Mouse (Mus musculus) heart, embryonic 14.5 days (tissue): ENCODE measurements around the gene Ppa2. TPM values are rescaled to one million over a fixed set of nuclear protein-coding genes. Genes with fewer than 3 reads are reported as not detected.

Experiments used
- ATAC-seq: fragments of 200-750 bp; cut with Nextera tagmentation; 2 replicates; pipeline ENCODE4 v1.8.0; 2017; ENCODE audit warnings: low read depth, moderate TSS enrichment; ENCODE audit not compliant: insufficient number of reproducible peaks, insufficient read depth, low FRiP score
- H3K27ac ChIP-seq, 2 experiments: fragments of 200-500 bp in 1 of 2; fragments of 300-500 bp in 1 of 2; sonication (generic) in 1 of 2; replicated peaks in 1 of 2; 2 replicates each; pipeline ENCODE4 v1.5.1; 2012 to 2014; ENCODE audit warnings: low read depth in 2 of 2, low read length in 2 of 2, control low read depth in 1 of 2, mild to moderate bottlenecking in 1 of 2, mixed read lengths in 1 of 2; ENCODE audit not compliant: control insufficient read depth in 1 of 2, insufficient read depth in 1 of 2
- H3K27me3 ChIP-seq: fragments of 300-500 bp; sonication (generic); 2 replicates; pipeline ENCODE4 v1.6.1; 2014; ENCODE audit warnings: mild to moderate bottlenecking, low read length, control low read depth; ENCODE audit not compliant: control insufficient read depth, insufficient read depth
- H3K36me3 ChIP-seq: fragments of 300-500 bp; sonication (generic); 2 replicates; pipeline ENCODE4 v1.6.1; 2014; ENCODE audit warnings: mild to moderate bottlenecking, control low read depth, low read length, mixed read lengths; ENCODE audit not compliant: control insufficient read depth, insufficient read depth
- H3K4me1 ChIP-seq, 2 experiments: fragments of 200-500 bp in 1 of 2; fragments of 300-500 bp in 1 of 2; sonication (generic) in 1 of 2; 2 replicates each; pipeline ENCODE4 v1.6.1; 2012 to 2014; ENCODE audit warnings: low read length in 2 of 2, control low read depth in 1 of 2, mixed read lengths in 1 of 2; ENCODE audit not compliant: control insufficient read depth in 2 of 2, insufficient read depth in 2 of 2
- H3K4me2 ChIP-seq: fragments of 300-500 bp; sonication (generic); 2 replicates; pipeline ENCODE4 v1.6.1; 2014; ENCODE audit warnings: mild to moderate bottlenecking, low read length
- H3K4me3 ChIP-seq, 2 experiments: fragments of 200-500 bp in 1 of 2; fragments of 300-500 bp in 1 of 2; sonication (generic) in 1 of 2; 2 replicates each; pipeline ENCODE4 v1.5.1; 2012 to 2014; ENCODE audit warnings: low read length in 2 of 2, mild to moderate bottlenecking in 2 of 2, control low read depth in 1 of 2, low read depth in 1 of 2, moderate library complexity in 1 of 2; ENCODE audit not compliant: control insufficient read depth in 1 of 2, insufficient read depth in 1 of 2
- H3K9ac ChIP-seq: fragments of 300-500 bp; sonication (generic); 2 replicates; pipeline ENCODE4 v1.6.1; 2014; ENCODE audit warnings: mild to moderate bottlenecking, low read length
- H3K9me3 ChIP-seq: fragments of 300-500 bp; sonication (generic); 2 replicates; pipeline ENCODE4 v1.6.1; 2016; ENCODE audit warnings: low read length, control low read depth; ENCODE audit not compliant: control insufficient read depth
- WGBS: fragments of 180-500 bp; shearing (Covaris S2); extraction: QIAGEN DNeasy Blood & Tissue Kit; methylation state at CpG from one replicate; pipeline ENCODE4 v1.1.7; 2014; 5-methylcytosine and 5-hydroxymethylcytosine counted together
- polyA plus RNA-seq: library from polyadenylated mRNA; unstranded; fragments of >200 nt; fragmentation: Nextera tagmentation; extraction: Ambion mirVana; gene quantifications from 2 replicates; pipeline ENCODE4 v1.2.1, GENCODE M21; 2014

Ppa2 gene
- polyA plus RNA-seq, 1 experiment from 2014 or later, result 145 TPM

GRCm38 (mm10) chr3:133338851-133339356 lies 29.0 kb downstream of the Ppa2 start:
- ATAC-seq, result peak; percentile 55; the same call in 1 of the 2 replicates
- 13% methylated on average over 9 of the region's 9 CpGs for WGBS
- Histone ChIP-seq H3K27me3 (no peaks in the 10 kb centered on the region), H3K9ac (peak overlapping the region; percentile 61), H3K4me2 (peak overlapping the region; percentile 64), H3K9me3 (no peaks in the 10 kb centered on the region), H3K4me1 (peaks cover 17 to 30% of the 10 kb centered on the region in 2 experiments), H3K4me3 (peak overlapping the region; percentile 11 to 25; a peak in 3 of 4 replicates), H3K36me3 (peaks cover 18% of the 10 kb centered on the region; the same call in 1 of the 2 replicates), H3K27ac (peak overlapping the region; percentile 88 to 92)

- ATAC-seq, result peak; percentile 73
- Histone ChIP-seq H3K4me3 (peak overlapping the region; percentile 14 to 25; a peak in 3 of 4 replicates), H3K36me3 (peaks cover 18% of the 10 kb centered on the region), H3K27ac (peak overlapping the region; percentile 88 to 92), H3K4me1 (peaks cover 15 to 29% of the 10 kb centered on the region in 2 experiments), H3K27me3 (no peaks in the 10 kb centered on the region), H3K9me3 (no peaks in the 10 kb centered on the region), H3K9ac (peak overlapping the region; percentile 61), H3K4me2 (peak overlapping the region; percentile 64)
- 9% methylated on average over 11 of the region's 11 CpGs for WGBS
Measured at GRCm38 (mm10) chr3:133339411-133339823, 29.5 kb downstream of the Ppa2 start.

DNA sequence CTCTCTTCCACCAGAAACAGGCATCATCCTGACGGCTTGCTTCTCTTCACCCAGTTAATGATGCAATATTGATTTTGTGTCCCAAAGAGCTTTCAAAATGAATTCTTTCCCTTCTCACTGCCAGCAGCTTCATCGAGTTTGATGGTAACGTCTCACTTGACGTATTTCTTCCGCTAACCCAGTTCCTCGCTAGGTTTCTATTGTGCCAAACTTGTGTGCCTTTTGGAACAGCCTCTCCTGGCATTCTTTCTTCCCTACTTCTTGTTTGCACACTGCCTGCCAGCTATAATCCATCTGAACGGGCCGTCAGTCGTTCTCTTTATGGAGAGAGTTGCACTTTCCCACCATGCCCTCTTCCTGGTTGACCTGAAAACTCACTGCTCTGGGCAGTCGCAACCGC lies 31.2 kb downstream of the Ppa2 start:
- no peak for ATAC-seq
- Histone ChIP-seq H3K27me3 (no peaks in the 10 kb centered on the region), H3K36me3 (peaks cover 18% of the 10 kb centered on the region), H3K9ac (no peak overlapping the region), H3K4me2 (no peak overlapping the region), H3K4me3 (no peak overlapping the region), H3K9me3 (no peaks in the 10 kb centered on the region), H3K27ac (no peak overlapping the region), H3K4me1 (peaks cover 11 to 19% of the 10 kb centered on the region in 2 experiments)
- 90% methylated on average over 11 of the region's 11 CpGs for WGBS

- no peaks in the 10 kb centered on the region for H3K9me3 ChIP-seq
- 76% methylated on average over 7 of the region's 7 CpGs for WGBS
- H3K9ac ChIP-seq, result no peak overlapping the region
- no peak overlapping the region for H3K4me3 ChIP-seq
- no peaks in the 10 kb centered on the region for H3K4me1 ChIP-seq
- no peak overlapping the region for H3K4me2 ChIP-seq
- no peaks in the 10 kb centered on the region for H3K27me3 ChIP-seq
- no peak overlapping the region for H3K27ac ChIP-seq
- peaks cover 20% of the 10 kb centered on the region for H3K36me3 ChIP-seq
- ATAC-seq, result no peak
Measured at GRCm38 (mm10) chr3:133347535-133347934, 37.6 kb downstream of the Ppa2 start.

DNA sequence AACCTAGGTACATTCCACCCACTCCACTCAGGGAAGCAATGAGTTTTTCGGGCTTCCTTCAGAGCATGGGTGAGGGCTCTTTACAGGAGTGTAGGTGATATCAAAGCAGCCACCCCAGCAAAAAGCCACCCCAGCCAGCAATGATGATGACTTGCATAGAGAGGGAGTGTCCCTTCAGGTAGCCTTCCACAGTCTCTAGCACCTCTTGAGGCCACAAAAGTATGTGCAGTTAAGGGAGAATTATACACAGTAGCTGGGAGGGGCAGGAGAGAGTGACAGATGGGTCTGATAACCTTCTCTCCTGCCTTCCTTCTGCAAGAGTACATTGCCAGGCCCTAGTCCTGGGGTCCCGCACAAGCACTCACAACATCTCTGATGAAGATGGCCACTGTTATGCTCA lies 38.9 kb downstream of the Ppa2 start:
- Histone ChIP-seq H3K4me3 (no peak overlapping the region), H3K4me2 (no peak overlapping the region), H3K9ac (no peak overlapping the region), H3K36me3 (peaks cover 23% of the 10 kb centered on the region), H3K27ac (no peak overlapping the region), H3K4me1 (no peaks in the 10 kb centered on the region), H3K27me3 (no peaks in the 10 kb centered on the region), H3K9me3 (no peaks in the 10 kb centered on the region)
- no peak for ATAC-seq
- 93% methylated on average over 2 of the region's 2 CpGs for WGBS

- H3K4me2 ChIP-seq, result no peak overlapping the region
- H3K27ac ChIP-seq, result no peak overlapping the region
- H3K27me3 ChIP-seq, result no peaks in the 10 kb centered on the region
- H3K4me3 ChIP-seq, result no peak overlapping the region
- H3K4me1 ChIP-seq, result no peaks in the 10 kb centered on the region
- ATAC-seq, result no peak
- 76% methylated on average over 6 of the region's 6 CpGs for WGBS
- no peak overlapping the region for H3K9ac ChIP-seq
- H3K9me3 ChIP-seq, result no peaks in the 10 kb centered on the region
- 0 out of 2 replicates have a peak, but pooled peaks cover 10% of the 10 kb centered on the region for H3K36me3 ChIP-seq
Measured at GRCm38 (mm10) chr3:133357426-133357974, 47.6 kb downstream of the Ppa2 start.

DNA sequence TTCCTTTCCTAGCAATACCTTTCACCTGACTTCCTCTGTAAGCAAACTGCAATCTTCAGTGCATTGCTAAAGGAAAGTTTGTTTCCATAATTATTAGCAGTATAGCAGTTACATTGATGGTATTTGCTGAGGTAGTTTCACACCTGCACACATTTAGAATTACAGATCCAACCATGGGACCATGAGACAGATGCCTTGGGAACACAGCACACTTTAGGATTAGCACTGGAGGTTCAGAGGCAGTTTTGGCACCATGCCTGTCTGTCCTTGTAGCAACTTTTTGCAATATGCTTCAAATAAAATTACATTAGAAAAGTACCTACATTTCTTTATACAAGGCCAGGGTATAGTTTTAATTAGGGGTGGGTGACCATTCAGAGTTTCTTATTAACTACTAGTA lies 48.1 kb downstream of the Ppa2 start:
- 0 out of 2 replicates have a peak, but pooled peaks cover 10% of the 10 kb centered on the region for H3K36me3 ChIP-seq
- ATAC-seq, result no peak
- H3K4me2 ChIP-seq, result no peak overlapping the region

GRCm38 (mm10) chr3:133361406-133361805 lies 51.5 kb downstream of the Ppa2 start:
- 85% methylated on average over 1 of the region's 1 CpGs for WGBS
- no peak overlapping the region for H3K4me2 ChIP-seq
- no peaks in the 10 kb centered on the region for H3K4me1 ChIP-seq
- H3K9ac ChIP-seq, result no peak overlapping the region
- no peak overlapping the region for H3K4me3 ChIP-seq
- H3K27me3 ChIP-seq, result no peaks in the 10 kb centered on the region
- H3K9me3 ChIP-seq, result no peaks in the 10 kb centered on the region
- H3K36me3 ChIP-seq, result 0 out of 2 replicates have a peak, but pooled peaks cover 12% of the 10 kb centered on the region
- ATAC-seq, result no peak
- H3K27ac ChIP-seq, result no peak overlapping the region

More for the DNA sequence above, 48.1 kb downstream of the Ppa2 start:
- H3K9ac ChIP-seq, result no peak overlapping the region
- H3K4me3 ChIP-seq, result no peak overlapping the region
- H3K27ac ChIP-seq, result no peak overlapping the region
- no peaks in the 10 kb centered on the region for H3K27me3 ChIP-seq
- no peaks in the 10 kb centered on the region for H3K4me1 ChIP-seq
- H3K9me3 ChIP-seq, result no peaks in the 10 kb centered on the region
